Mouse (Mus musculus) G1E (cell line): ENCODE measurements at regions not wholly inside any gene's neighbourhood (a gene's known extent, or its start where the extent isn't known, plus 50 kb on each side); places are given as distances from the start of the nearest gene placed in this dataset.

Experiments used
- CTCF ChIP-seq: IDR thresholded peaks from 2 replicates; pipeline ENCODE4 v1.5.1; 2012; ENCODE audit warnings: low read depth, low read length, inconsistent platforms, mixed read lengths
- GATA1 ChIP-seq: IDR thresholded peaks from 2 replicates; pipeline ENCODE4 v1.6.1; 2012; ENCODE audit warnings: borderline replicate concordance, low read length, inconsistent platforms, mixed read lengths
- GATA2 ChIP-seq: IDR thresholded peaks from 2 replicates; pipeline ENCODE4 v1.6.1; 2012; ENCODE audit warnings: low read depth, low read length, inconsistent platforms, borderline replicate concordance
- POLR2AphosphoS5 ChIP-seq: IDR thresholded peaks from 2 replicates; pipeline ENCODE4 v1.6.1; 2012; ENCODE audit warnings: low read depth, low read length, inconsistent platforms; ENCODE audit not compliant: insufficient replicate concordance

GRCm38 (mm10) chr14:67993142-67993541, 1301.0 kb downstream of the Synb start:
- TF ChIP-seq POLR2AphosphoS5: no peak
- TF ChIP-seq CTCF: 0 out of 2 replicates have a peak, but pooled peaks have one; percentile 8
- TF ChIP-seq GATA2: no peak
- no peak for TF ChIP-seq GATA1
